Mouse (Mus musculus) ES-E14 (cell line): ENCODE data around the gene Dusp13. TPM values are rescaled to one million over a fixed set of nuclear protein-coding genes. Genes with fewer than 3 reads are reported as not detected.

ENCODE experiments used
- DNase-seq: peaks from one replicate; pipeline ENCODE4 v3.0.0-alpha.2; 2013; ENCODE audit warnings: low read depth, low spot score
- H3K27ac ChIP-seq: 2 replicates; pipeline ENCODE4 v1.5.1; 2012; ENCODE audit warnings: low read depth, mild to moderate bottlenecking, low read length, moderate library complexity, mixed read lengths; ENCODE audit not compliant: poor library complexity, insufficient read depth, severe bottlenecking
- H3K36me3 ChIP-seq: 2 replicates; pipeline ENCODE4 v1.6.1; 2012; ENCODE audit warnings: mild to moderate bottlenecking, low read length, moderate library complexity, mixed read lengths; ENCODE audit not compliant: control insufficient read depth, poor library complexity, insufficient read depth, severe bottlenecking
- H3K4me1 ChIP-seq, 2 experiments: fragments of 150-350 bp in 1 of 2; sonication (generic) in 1 of 2; 2 replicates each; pipeline ENCODE4 v1.6.1; 2012; ENCODE audit warnings: low read length in 2 of 2, mild to moderate bottlenecking in 1 of 2, mixed read lengths in 1 of 2; ENCODE audit not compliant: control insufficient read depth in 2 of 2, insufficient read depth in 2 of 2, poor library complexity in 1 of 2
- H3K4me3 ChIP-seq, 2 experiments: fragments of 150-350 bp in 1 of 2; sonication (generic) in 1 of 2; 2 replicates each; pipeline ENCODE4 v1.5.1; 2012; ENCODE audit warnings: low read length in 2 of 2, low read depth in 1 of 2, mild to moderate bottlenecking in 1 of 2, mixed read lengths in 1 of 2; ENCODE audit not compliant: insufficient read depth in 1 of 2, poor library complexity in 1 of 2, severe bottlenecking in 1 of 2
- H3K9ac ChIP-seq: 2 replicates; pipeline ENCODE4 v1.6.1; 2012; ENCODE audit warnings: low read depth, mild to moderate bottlenecking, low read length, mixed read lengths; ENCODE audit not compliant: poor library complexity, insufficient read depth, severe bottlenecking
- H3K9me3 ChIP-seq: fragments of 150-350 bp; sonication (generic); 2 replicates; pipeline ENCODE4 v1.6.1; 2012; ENCODE audit warnings: low read depth, mild to moderate bottlenecking, low read length; ENCODE audit not compliant: control insufficient read depth, insufficient read depth
- CHD2 ChIP-seq: IDR thresholded peaks from 2 replicates; pipeline ENCODE4 v1.6.1; 2014; ENCODE audit warnings: mild to moderate bottlenecking, low read depth, low read length, inconsistent platforms
- HCFC1 ChIP-seq: IDR thresholded peaks from 2 replicates; pipeline ENCODE4 v1.6.1; 2012; ENCODE audit warnings: low read length, inconsistent platforms, borderline replicate concordance; ENCODE audit not compliant: insufficient read depth
- MAFK ChIP-seq: IDR thresholded peaks from 2 replicates; pipeline ENCODE4 v1.6.1; 2014; ENCODE audit warnings: mild to moderate bottlenecking, low read depth, low read length, inconsistent platforms; ENCODE audit not compliant: insufficient read depth
- ZC3H11A ChIP-seq: IDR thresholded peaks from 2 replicates; pipeline ENCODE4 v1.6.1; 2012; ENCODE audit warnings: low read depth, mild to moderate bottlenecking, inconsistent platforms, low read length, borderline replicate concordance
- ZNF384 ChIP-seq: IDR thresholded peaks from 2 replicates; pipeline ENCODE4 v1.6.1; 2012; ENCODE audit warnings: low read depth, low read length, inconsistent platforms
- in situ Hi-C, 2 experiments: fragments of 600-800 bp; cut with MboI; formaldehyde crosslinking; loops; one replicate each; pipeline ENCODE4 v1.15.1; 2025; ENCODE audit warnings: low sequenced_read_pairs in 2 of 2, inconsistent platforms in 1 of 2; ENCODE audit not compliant: unreplicated experiment in 2 of 2
- total RNA-seq: library from RNA; depleted of rRNA; stranded (reverse); fragments of 300-350 nt; gene quantifications from 2 replicates; pipeline ENCODE4 v1.2.3, GENCODE M21; 2012

Gene Dusp13
- total RNA-seq, 1 experiment: 1.2 TPM

GRCm38 (mm10) chr14:21746251-21746650 lies 4.7 kb downstream of the Dusp13 start:
- in situ Hi-C loops: loop anchor here in 1 of 2 experiments (25.0 kb wide), 1 partner anchor 609 kb away; no protein-coding TSS in a partner anchor
- TF ChIP-seq ZNF384 (no peak), CHD2 (no peak), MAFK (no peak), ZC3H11A (no peak), HCFC1 (no peak)
- Histone ChIP-seq H3K36me3 (no peaks in the 10 kb centered on the region), H3K4me3 (no peak overlapping the region), H3K9me3 (no peaks in the 10 kb centered on the region), H3K4me1 (peaks cover 2 to 8% of the 10 kb centered on the region in 2 experiments; a peak in 1 of 4 replicates), H3K27ac (no peak overlapping the region), H3K9ac (no peak overlapping the region)
- no peak for DNase-seq

DNA sequence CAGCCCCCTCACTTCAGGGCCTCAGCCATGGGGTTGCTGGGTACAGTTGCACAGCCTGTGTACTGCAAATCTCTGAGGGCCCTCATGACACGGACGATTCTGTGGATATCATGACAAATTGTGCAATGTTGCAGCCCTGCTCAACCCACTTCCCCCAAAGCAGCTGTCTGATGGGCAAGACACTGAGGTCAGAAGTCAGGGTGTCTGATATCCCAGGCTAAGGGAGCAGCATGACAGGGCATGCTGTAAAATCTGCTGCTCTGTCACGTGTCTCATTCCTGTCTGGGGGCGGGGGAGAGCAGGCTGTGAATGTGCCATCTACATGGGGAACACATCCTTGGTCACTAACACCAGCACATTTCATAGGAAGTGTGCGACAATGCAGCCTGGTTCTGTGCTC lies 5.8 kb downstream of the Dusp13 start:
- in situ Hi-C loops: loop anchor here in 1 of 2 experiments (25.0 kb wide), 1 partner anchor 608 kb away; no protein-coding TSS in a partner anchor
- no peak for DNase-seq
- Histone ChIP-seq H3K27ac (no peak overlapping the region), H3K9ac (no peak overlapping the region), H3K4me1 (peaks cover 2 to 7% of the 10 kb centered on the region in 2 experiments; a peak in 1 of 4 replicates), H3K36me3 (no peaks in the 10 kb centered on the region), H3K4me3 (no peak overlapping the region), H3K9me3 (no peaks in the 10 kb centered on the region)
- no peak for TF ChIP-seq CHD2
- no peak for TF ChIP-seq MAFK
- no peak for TF ChIP-seq HCFC1
- no peak for TF ChIP-seq ZNF384
- TF ChIP-seq ZC3H11A: no peak

DNA sequence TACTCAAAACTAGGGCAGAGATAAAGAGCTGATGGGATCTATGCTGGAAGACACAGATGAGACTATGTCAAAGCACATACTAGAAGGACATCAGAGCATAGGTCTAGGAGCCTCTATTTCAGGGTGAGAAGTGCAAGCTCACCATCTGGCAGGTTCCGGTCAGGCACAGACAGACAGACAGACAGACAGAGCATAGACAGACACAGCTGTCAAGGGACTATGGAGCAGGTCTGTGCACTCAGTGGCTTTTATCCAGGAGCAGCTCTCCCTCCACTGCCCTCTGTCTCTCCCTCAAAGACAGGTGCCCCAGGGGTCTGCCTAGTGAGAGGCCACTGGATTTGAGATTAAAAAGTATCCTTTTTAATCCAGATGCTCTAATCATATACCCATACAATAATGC lies 6.8 kb downstream of the Dusp13 start:
- TF ChIP-seq MAFK: no peak
- no peak for TF ChIP-seq ZC3H11A
- no peak for TF ChIP-seq CHD2
- no peak for TF ChIP-seq ZNF384
- no peak for TF ChIP-seq HCFC1
- Histone ChIP-seq H3K4me3 (no peak overlapping the region), H3K9ac (no peak overlapping the region), H3K27ac (no peak overlapping the region), H3K36me3 (no peaks in the 10 kb centered on the region), H3K9me3 (no peaks in the 10 kb centered on the region), H3K4me1 (peaks cover 0 to 5% of the 10 kb centered on the region in 2 experiments; a peak in 1 of 4 replicates)
- no peak for DNase-seq
- in situ Hi-C loops: loop anchor here in 1 of 2 experiments (25.0 kb wide), 1 partner anchor 607 kb away; no protein-coding TSS in a partner anchor

- no peak overlapping the region for H3K27ac ChIP-seq
- no peaks in the 10 kb centered on the region for H3K9me3 ChIP-seq
- H3K9ac ChIP-seq: no peak overlapping the region
- in situ Hi-C loops: loop anchor here in 1 of 2 experiments (25.0 kb wide), 1 partner anchor 605 kb away; no protein-coding TSS in a partner anchor
- no peak for TF ChIP-seq HCFC1
- no peak for TF ChIP-seq ZC3H11A
- TF ChIP-seq CHD2: no peak
- TF ChIP-seq ZNF384: no peak
- H3K36me3 ChIP-seq: no peaks in the 10 kb centered on the region
- H3K4me3 ChIP-seq: no peak overlapping the region
- no peak for DNase-seq
- H3K4me1 ChIP-seq: no peaks in the 10 kb centered on the region
These were observed 8.5 kb downstream of the Dusp13 start for GRCm38 (mm10) chr14:21742441-21742840.
